Mouse (Mus musculus) ovary, adult 10 weeks (tissue): ENCODE data around the gene Areg. TPM values are rescaled to one million over a fixed set of nuclear protein-coding genes. Genes with fewer than 3 reads are reported as not detected.

Experiments
- polyA plus RNA-seq: library from polyadenylated mRNA; stranded (reverse); fragments of 350-450 nt; fragmentation: Illumina TruSeq; extraction: RNeasy Lipid Tissue Mini Kit (QIAGEN cat#74804); gene quantifications from one replicate; pipeline ENCODE4 v1.2.3, GENCODE M21; 2014

The Areg gene
- 2.0 TPM for polyA plus RNA-seq

GRCm38 (mm10) chr5:91139446-91139873, at the start of gene Areg:
Areg (plus strand) TSS chr5:91139599.

Other genes starting within 250 kb of the Areg start
- 4.6 TPM for gene Cxcl1, start 248.4 kb upstream of the Areg start, polyA plus RNA-seq
- 0.46 TPM for gene Cxcl2, start 235.7 kb upstream of the Areg start, polyA plus RNA-seq
- 69.7 TPM for gene Mthfd2l, start 208.5 kb upstream of the Areg start, polyA plus RNA-seq
- gene Epgn, start 112.1 kb upstream of the Areg start, polyA plus RNA-seq: not detected
- gene Ereg, start 65.0 kb upstream of the Areg start, polyA plus RNA-seq: 1.8 TPM